28 mouse cellular contexts compared by ENCODE assay signal in the genomic region with DNA sequence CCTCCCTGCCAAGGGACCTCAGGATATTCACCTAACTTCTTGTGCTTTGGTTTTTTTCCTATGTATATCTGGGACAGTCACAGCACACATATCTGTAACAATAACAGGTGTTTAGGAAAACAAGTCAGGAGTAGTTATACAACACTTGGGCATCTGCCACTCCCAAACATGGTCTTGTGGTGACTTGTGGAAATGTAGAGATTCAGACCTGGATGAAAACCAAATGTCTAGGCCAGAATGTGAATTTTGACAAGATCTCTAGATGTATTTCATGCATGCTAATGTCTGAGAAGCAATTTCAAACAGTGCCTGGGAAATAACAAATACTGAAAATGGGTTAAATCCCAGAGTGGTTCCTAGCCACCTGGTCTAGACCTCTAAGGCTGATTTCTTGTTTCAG.
"Had no signal": no experiment of that assay in that cellular context is flagged by ENCODE, and none has a peak within 500 bp of the region (broad histone marks: within the 10 kb centered on the region; RNA-seq: fewer than 3 reads in every experiment).

No protein-coding gene starts in this region.

- ATAC-seq: hindbrain, embryonic 16.5 days; intestine, embryonic 16.5 days; liver, embryonic 12.5 days had no signal

- H3K27ac ChIP-seq: gastrocnemius, adult 2 months; heart, embryonic 10.5 days; hindbrain, embryonic 10.5 days; hindbrain, embryonic 12.5 days; hindbrain, embryonic 14.5 days; kidney, embryonic 15.5 days; kidney, postnatal 0 days; limb, embryonic 13.5 days; limb, embryonic 15.5 days; liver, embryonic 12.5 days; liver, embryonic 14.5 days had no signal

- H3K4me3 ChIP-seq: gastrocnemius, adult 2 months; heart, embryonic 10.5 days; heart, embryonic 12.5 days; hindbrain, embryonic 10.5 days; hindbrain, embryonic 12.5 days; kidney, embryonic 15.5 days; limb, embryonic 13.5 days; limb, embryonic 15.5 days; liver, embryonic 12.5 days had no signal

- DNase-seq: gastrocnemius, adult 2 months; gastrocnemius, postnatal 10 days; gastrocnemius, postnatal 25 days; heart, adult 18-20 months; heart, postnatal 10 days; heart, postnatal 4 days; kidney, adult 11 months; kidney, adult 2 months; kidney, adult 9 months; kidney, postnatal 14 days; kidney, postnatal 36 days; layer of hippocampus, adult 9-11 months; layer of hippocampus, postnatal 36 days; left cerebral cortex, postnatal 4 days; lung, adult 18-20 months had no signal
